Mouse (Mus musculus): ENCODE measurements around the gene 0610009B22Rik. TPM values are rescaled to one million over a fixed set of nuclear protein-coding genes. Genes with fewer than 3 reads are reported as not detected.
A peak's percentile ranks its signal among the peaks of the same experiment; 100 is the strongest.

0610009B22Rik gene
- polyA plus RNA-seq, 1 experiment, result 22.2 TPM

DNA sequence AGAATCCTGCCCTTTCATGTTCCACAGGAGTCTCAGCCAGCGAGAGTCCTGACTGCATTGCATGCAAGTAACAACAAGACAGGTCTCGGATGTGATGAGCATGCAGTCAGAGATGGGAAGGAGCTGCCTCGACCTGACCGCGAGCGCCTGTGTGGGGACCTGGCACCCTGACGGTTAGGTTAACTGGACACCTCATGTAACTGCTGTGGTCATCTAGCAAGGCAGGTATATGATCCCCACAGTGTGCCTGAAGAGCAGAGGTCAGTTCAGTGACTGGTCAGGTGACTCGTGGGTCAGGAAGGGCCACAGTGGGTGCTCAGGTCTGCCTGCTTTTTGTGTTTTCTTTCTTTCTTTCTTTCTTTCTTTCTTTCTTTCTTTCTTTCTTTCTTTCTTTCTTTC is 6.7 kb downstream of the 0610009B22Rik start:
- Histone ChIP-seq H3K79me2 (ENCODE audit: control insufficient read depth, insufficient read depth) (peaks cover 6% of the 10 kb centered on the region), H3K4me3 (ENCODE audit: insufficient read depth, poor library complexity, severe bottlenecking) (no peak overlapping the region)

DNA sequence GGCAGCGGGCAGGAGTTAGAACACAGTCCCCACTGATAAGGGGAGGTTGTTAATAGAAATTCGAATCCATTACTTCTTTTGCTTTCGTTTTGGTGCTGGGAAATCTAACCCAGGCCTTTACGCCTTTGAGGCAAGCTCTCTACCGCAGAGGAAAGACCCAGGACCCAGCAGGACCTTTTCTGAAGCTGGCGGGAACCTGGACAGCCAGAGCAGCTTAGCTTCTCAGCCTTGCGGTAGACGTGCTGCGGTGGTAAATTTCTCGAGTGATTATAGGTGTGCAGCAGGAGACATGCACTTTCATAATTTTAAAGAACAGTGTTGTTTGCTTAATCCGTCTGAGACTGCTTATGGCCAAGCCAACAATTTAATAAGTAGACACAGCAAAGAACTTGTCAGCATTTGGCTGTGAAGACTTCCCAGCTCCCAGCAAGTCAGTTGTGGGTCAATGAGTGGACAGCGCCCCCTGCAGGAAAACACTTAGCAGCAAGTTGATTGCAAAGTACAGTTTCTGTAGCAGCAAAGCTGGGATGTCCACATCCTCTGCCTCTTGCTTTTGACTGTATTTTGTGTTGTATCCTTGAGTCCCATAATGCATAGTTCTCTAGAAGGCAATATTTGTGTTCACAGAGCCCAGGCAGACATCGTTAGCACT is 7.2 kb downstream of the 0610009B22Rik start:
- H3K4me3 ChIP-seq (ENCODE audit: insufficient read depth, poor library complexity, severe bottlenecking), result no peak overlapping the region
- no peaks in the 10 kb centered on the region for H3K27me3 ChIP-seq (ENCODE audit: control insufficient read depth, insufficient read depth, insufficient read length)
- H3K36me3 ChIP-seq (ENCODE audit: control insufficient read depth, insufficient read depth), result peaks cover 15% of the 10 kb centered on the region
- no peaks in the 10 kb centered on the region for H3K79me3 ChIP-seq (ENCODE audit: low read depth)
- peak overlapping the region; percentile 30 for H3ac ChIP-seq (ENCODE audit: control insufficient read depth, insufficient read length, low read depth)
- H3K79me2 ChIP-seq (ENCODE audit: control insufficient read depth, insufficient read depth), result peaks cover under 1% of the 10 kb centered on the region
- TF ChIP-seq MAX (IDR thresholded peaks at IDR 0.05), result no peak
- TF ChIP-seq CTCF (IDR thresholded peaks at IDR 0.05; ENCODE audit: control insufficient read depth, insufficient read depth, insufficient read length), result peak; percentile 75

More for the DNA sequence above, 6.7 kb downstream of the 0610009B22Rik start:
- peaks cover 15% of the 10 kb centered on the region for H3K36me3 ChIP-seq (ENCODE audit: control insufficient read depth, insufficient read depth)
- H3K79me3 ChIP-seq (ENCODE audit: low read depth), result no peaks in the 10 kb centered on the region
- peak overlapping the region; percentile 14 for H3ac ChIP-seq (ENCODE audit: control insufficient read depth, insufficient read length, low read depth)
- TF ChIP-seq FOSL1 (IDR thresholded peaks at IDR 0.05; ENCODE audit: insufficient read depth, low read length, poor library complexity, severe bottlenecking) (no peak), MYOD1 (IDR thresholded peaks at IDR 0.05; ENCODE audit: control insufficient read depth, insufficient read length, low read depth) (no peak), CTCF (IDR thresholded peaks at IDR 0.05; ENCODE audit: control insufficient read depth, insufficient read depth, insufficient read length) (no peak), MAX (IDR thresholded peaks at IDR 0.05) (no peak), USF1 (IDR thresholded peaks at IDR 0.05; ENCODE audit: low read depth) (no peak), MYOG (IDR thresholded peaks at IDR 0.05; ENCODE audit: control insufficient read depth, extremely low read depth, insufficient read length) (no peak), CEBPB (IDR thresholded peaks at IDR 0.05; ENCODE audit: low read depth) (no peak)
- H3K27me3 ChIP-seq (ENCODE audit: control insufficient read depth, insufficient read depth, insufficient read length), result no peaks in the 10 kb centered on the region

DNA sequence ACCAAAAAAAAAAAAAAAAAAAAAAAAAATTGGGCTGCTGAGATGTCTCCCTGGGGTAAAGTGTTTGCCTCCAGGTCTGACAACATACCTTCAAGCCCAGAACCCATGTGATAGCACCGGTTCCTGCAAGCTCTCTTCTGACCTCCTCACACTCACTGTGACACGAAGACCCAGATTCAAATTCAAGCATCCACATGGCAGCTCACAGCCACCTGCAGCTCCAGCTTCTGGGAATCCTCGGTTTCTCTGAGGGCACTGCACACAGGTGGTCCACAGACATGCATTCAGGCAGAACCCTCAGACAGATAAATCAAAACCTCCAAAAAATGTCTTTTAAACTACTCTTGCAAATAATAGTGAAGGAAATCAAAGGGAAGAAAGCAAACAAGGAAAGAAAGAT is 9.2 kb downstream of the 0610009B22Rik start:
- TF ChIP-seq CTCF (IDR thresholded peaks at IDR 0.05; ENCODE audit: control insufficient read depth, insufficient read depth, insufficient read length) (no peak), FOSL1 (IDR thresholded peaks at IDR 0.05; ENCODE audit: insufficient read depth, low read length, poor library complexity, severe bottlenecking) (no peak), MYOD1 (IDR thresholded peaks at IDR 0.05; ENCODE audit: control insufficient read depth, insufficient read length, low read depth) (no peak), USF1 (IDR thresholded peaks at IDR 0.05; ENCODE audit: low read depth) (no peak)
- Histone ChIP-seq H3K4me3 (ENCODE audit: insufficient read depth, poor library complexity, severe bottlenecking) (no peak overlapping the region), H3K79me2 (ENCODE audit: control insufficient read depth, insufficient read depth) (no peaks in the 10 kb centered on the region), H3ac (ENCODE audit: control insufficient read depth, insufficient read length, low read depth) (no peak overlapping the region), H3K79me3 (ENCODE audit: low read depth) (no peaks in the 10 kb centered on the region), H3K27me3 (ENCODE audit: control insufficient read depth, insufficient read depth, insufficient read length) (no peaks in the 10 kb centered on the region), H3K36me3 (ENCODE audit: control insufficient read depth, insufficient read depth) (no peaks in the 10 kb centered on the region)

DNA sequence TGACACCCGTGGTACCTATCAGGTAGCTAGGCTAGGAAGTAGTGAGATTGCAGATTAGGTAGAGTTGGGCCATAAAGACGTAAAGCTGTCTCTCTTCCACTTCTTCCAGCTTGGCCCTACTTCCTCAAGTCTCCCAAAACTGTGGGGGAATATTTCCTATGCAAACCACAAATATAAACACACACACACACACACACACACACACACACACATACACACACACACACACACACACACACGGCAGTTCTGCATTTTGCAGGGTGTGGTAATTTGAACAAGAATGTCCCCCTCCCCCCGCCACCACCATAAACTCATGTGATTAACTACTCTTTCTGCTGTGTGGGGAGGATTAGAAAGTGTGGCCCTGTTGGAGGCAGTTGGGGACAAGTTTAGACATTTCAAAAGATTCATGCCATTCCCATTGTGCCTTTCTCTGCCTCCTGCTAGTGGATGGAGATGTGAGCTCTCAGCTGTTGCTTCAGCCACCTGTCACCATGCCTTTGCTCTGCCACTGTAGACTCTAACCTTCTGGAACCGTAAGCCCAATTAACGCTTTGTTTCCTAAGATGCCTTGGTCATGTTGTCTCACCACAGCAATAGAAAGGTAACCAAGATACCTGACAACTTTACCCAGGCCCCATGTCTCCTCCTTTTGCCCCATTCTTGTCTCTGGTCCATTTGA is 10.8 kb downstream of the 0610009B22Rik start:
- no peaks in the 10 kb centered on the region for H3K79me2 ChIP-seq (ENCODE audit: control insufficient read depth, insufficient read depth)
- no peak overlapping the region for H3ac ChIP-seq (ENCODE audit: control insufficient read depth, insufficient read length, low read depth)
- H3K79me3 ChIP-seq (ENCODE audit: low read depth), result no peaks in the 10 kb centered on the region
- TF ChIP-seq CTCF (IDR thresholded peaks at IDR 0.05; ENCODE audit: control insufficient read depth, insufficient read depth, insufficient read length) (no peak), MYOD1 (IDR thresholded peaks at IDR 0.05; ENCODE audit: control insufficient read depth, insufficient read length, low read depth) (no peak)
- no peaks in the 10 kb centered on the region for H3K27me3 ChIP-seq (ENCODE audit: control insufficient read depth, insufficient read depth, insufficient read length)
- H3K4me3 ChIP-seq (ENCODE audit: insufficient read depth, poor library complexity, severe bottlenecking), result no peak overlapping the region
- no peaks in the 10 kb centered on the region for H3K36me3 ChIP-seq (ENCODE audit: control insufficient read depth, insufficient read depth)

DNA sequence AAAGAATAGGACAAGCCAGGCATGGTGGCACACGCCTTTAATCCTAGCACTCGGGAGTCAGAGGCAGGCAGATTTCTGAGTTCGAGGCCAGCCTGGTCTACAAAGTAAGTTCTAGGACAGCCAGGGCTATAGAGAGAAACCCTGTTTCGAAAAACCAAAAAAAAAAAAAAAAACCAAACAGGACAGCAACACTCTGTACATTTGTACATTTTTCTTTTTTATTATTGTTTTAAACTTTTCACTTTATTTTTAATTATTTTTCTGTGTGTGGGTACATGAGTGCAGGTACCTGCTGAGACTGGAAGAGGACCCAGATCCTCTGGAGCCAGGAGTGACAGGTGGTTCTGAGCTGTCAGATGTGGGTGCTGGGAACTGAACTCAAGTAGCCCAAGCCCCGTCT is 13.3 kb downstream of the 0610009B22Rik start:
- H3K79me3 ChIP-seq (ENCODE audit: low read depth), result no peaks in the 10 kb centered on the region
- H3K4me3 ChIP-seq (ENCODE audit: insufficient read depth, poor library complexity, severe bottlenecking), result no peak overlapping the region
- TF ChIP-seq CEBPB (IDR thresholded peaks at IDR 0.05; ENCODE audit: low read depth) (no peak), USF1 (IDR thresholded peaks at IDR 0.05; ENCODE audit: low read depth) (no peak), CTCF (IDR thresholded peaks at IDR 0.05; ENCODE audit: control insufficient read depth, insufficient read depth, insufficient read length) (no peak), MYOG (IDR thresholded peaks at IDR 0.05; ENCODE audit: control insufficient read depth, extremely low read depth, insufficient read length) (no peak), MAX (IDR thresholded peaks at IDR 0.05) (no peak), FOSL1 (IDR thresholded peaks at IDR 0.05; ENCODE audit: insufficient read depth, low read length, poor library complexity, severe bottlenecking) (no peak), MYOD1 (IDR thresholded peaks at IDR 0.05; ENCODE audit: control insufficient read depth, insufficient read length, low read depth) (no peak)
- H3K27me3 ChIP-seq (ENCODE audit: control insufficient read depth, insufficient read depth, insufficient read length), result no peaks in the 10 kb centered on the region
- no peak overlapping the region for H3ac ChIP-seq (ENCODE audit: control insufficient read depth, insufficient read length, low read depth)
- H3K36me3 ChIP-seq (ENCODE audit: control insufficient read depth, insufficient read depth), result no peaks in the 10 kb centered on the region
- no peaks in the 10 kb centered on the region for H3K79me2 ChIP-seq (ENCODE audit: control insufficient read depth, insufficient read depth)

DNA sequence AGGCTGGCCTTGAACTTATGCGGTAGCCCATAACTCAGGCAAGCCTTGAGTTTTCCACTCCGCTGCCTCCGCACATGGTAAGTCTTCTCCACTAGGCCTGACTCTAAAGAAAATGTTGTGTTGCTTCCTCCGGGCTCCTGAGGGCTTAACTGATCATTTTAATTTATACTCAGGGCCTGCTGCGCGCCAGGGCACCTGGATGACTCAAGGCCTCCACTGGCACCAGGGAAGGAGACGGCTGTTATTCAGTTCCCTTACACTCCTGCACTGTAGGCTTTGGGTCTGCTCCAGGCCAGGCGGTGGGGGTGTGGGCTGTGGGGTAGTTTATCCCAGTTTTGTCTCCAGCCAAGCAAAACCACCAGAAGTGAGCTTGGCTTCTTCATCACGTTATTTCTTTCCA is 15.4 kb downstream of the 0610009B22Rik start:
- TF ChIP-seq MYOG (IDR thresholded peaks at IDR 0.05; ENCODE audit: control insufficient read depth, extremely low read depth, insufficient read length), result no peak
- TF ChIP-seq CTCF (IDR thresholded peaks at IDR 0.05; ENCODE audit: control insufficient read depth, insufficient read depth, insufficient read length), result no peak
- TF ChIP-seq FOSL1 (IDR thresholded peaks at IDR 0.05; ENCODE audit: insufficient read depth, low read length, poor library complexity, severe bottlenecking), result no peak
- no peak for TF ChIP-seq USF1 (IDR thresholded peaks at IDR 0.05; ENCODE audit: low read depth)
- no peaks in the 10 kb centered on the region for H3K79me3 ChIP-seq (ENCODE audit: low read depth)
- no peak overlapping the region for H3ac ChIP-seq (ENCODE audit: control insufficient read depth, insufficient read length, low read depth)
- no peaks in the 10 kb centered on the region for H3K27me3 ChIP-seq (ENCODE audit: control insufficient read depth, insufficient read depth, insufficient read length)
- no peak overlapping the region for H3K4me3 ChIP-seq (ENCODE audit: insufficient read depth, poor library complexity, severe bottlenecking)
- no peaks in the 10 kb centered on the region for H3K79me2 ChIP-seq (ENCODE audit: control insufficient read depth, insufficient read depth)
- H3K36me3 ChIP-seq (ENCODE audit: control insufficient read depth, insufficient read depth), result no peaks in the 10 kb centered on the region

Data from C2C12 (cell line).